Mouse (Mus musculus) bone marrow macrophage, adult 2 months (primary cell): Measurements from ENCODE around the gene Smpdl3b.

ENCODE experiments used
- CTCF ChIP-seq: IDR thresholded peaks from 2 replicates; pipeline ENCODE4 v1.5.1; 2012; ENCODE audit warnings: low read depth, mild to moderate bottlenecking, low read length, moderate library complexity
- POLR2A ChIP-seq: IDR thresholded peaks from 2 replicates; pipeline ENCODE4 v1.6.1; 2012; ENCODE audit warnings: mild to moderate bottlenecking, low read depth, low read length, borderline replicate concordance

DNA sequence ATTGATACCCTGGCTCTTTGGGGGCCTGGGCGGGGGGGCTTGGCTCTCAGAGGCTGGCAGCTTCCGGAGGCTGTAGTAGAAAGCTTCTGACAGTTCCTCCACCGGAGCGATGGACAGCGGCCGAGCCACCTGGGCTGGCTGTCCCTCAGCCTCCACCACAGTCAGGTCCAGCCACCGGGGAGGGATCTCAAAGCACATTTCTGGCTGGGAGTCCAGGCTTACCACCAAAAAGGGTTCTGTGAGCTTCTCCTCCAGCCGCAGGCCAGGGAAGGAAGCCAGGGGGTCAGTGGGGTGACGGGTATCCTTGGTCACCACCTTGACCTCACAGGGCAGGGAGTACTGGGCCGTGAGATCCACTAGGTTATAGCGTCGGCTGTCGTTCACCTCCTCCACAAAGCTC lies 28.2 kb upstream of the Smpdl3b start:
- TF ChIP-seq POLR2A, result no peak
- TF ChIP-seq CTCF, result no peak
